Mouse (Mus musculus) heart, embryonic 15.5 days (tissue): ENCODE results near the gene D630039A03Rik. TPM values are rescaled to one million over a fixed set of nuclear protein-coding genes. Genes with fewer than 3 reads are reported as not detected.

Experiments
- ATAC-seq: fragments of 200-750 bp; cut with Nextera tagmentation; replicated peaks from 2 replicates; pipeline ENCODE4 v1.8.0; 2017; ENCODE audit warnings: low read depth, moderate TSS enrichment; ENCODE audit not compliant: insufficient number of reproducible peaks, insufficient read depth, low FRiP score
- H3K27ac ChIP-seq: fragments of 300-500 bp; sonication (generic); 2 replicates; pipeline ENCODE4 v1.5.1; 2015; ENCODE audit warnings: mild to moderate bottlenecking, inconsistent platforms
- H3K27me3 ChIP-seq: fragments of 300-500 bp; sonication (generic); 2 replicates; pipeline ENCODE4 v1.6.1; 2015; ENCODE audit warnings: inconsistent platforms
- H3K36me3 ChIP-seq: fragments of 300-500 bp; sonication (generic); 2 replicates; pipeline ENCODE4 v1.6.1; 2015; ENCODE audit warnings: mild to moderate bottlenecking, inconsistent platforms
- H3K4me1 ChIP-seq: fragments of 300-500 bp; sonication (generic); replicated peaks from 2 replicates; pipeline ENCODE4 v1.6.1; 2015; ENCODE audit warnings: inconsistent platforms
- H3K4me2 ChIP-seq: fragments of 300-500 bp; sonication (generic); 2 replicates; pipeline ENCODE4 v1.6.1; 2015; ENCODE audit warnings: inconsistent platforms, mild to moderate bottlenecking, moderate library complexity
- H3K4me3 ChIP-seq: fragments of 300-500 bp; sonication (generic); 2 replicates; pipeline ENCODE4 v1.5.1; 2015; ENCODE audit warnings: mild to moderate bottlenecking, inconsistent platforms
- H3K9ac ChIP-seq: fragments of 300-500 bp; sonication (generic); 2 replicates; pipeline ENCODE4 v1.6.1; 2015; ENCODE audit warnings: mild to moderate bottlenecking, inconsistent platforms
- H3K9me3 ChIP-seq: fragments of 300-500 bp; sonication (generic); replicated peaks from 2 replicates; pipeline ENCODE4 v1.6.1; 2016; ENCODE audit warnings: inconsistent platforms
- WGBS: fragments of 180-500 bp; shearing (Covaris S2); methylation state at CpG from one replicate; pipeline ENCODE4 v1.1.7; 2015; ENCODE audit warnings: mixed read lengths; 5-methylcytosine and 5-hydroxymethylcytosine counted together
- polyA plus RNA-seq: library from polyadenylated mRNA; unstranded; fragments of >200 nt; fragmentation: Nextera tagmentation; extraction: Ambion mirVana; gene quantifications from 2 replicates; pipeline ENCODE4 v1.2.1, GENCODE M21; 2015

Gene D630039A03Rik
- polyA plus RNA-seq, 1 experiment from 2014 or later: 0.06 TPM

DNA sequence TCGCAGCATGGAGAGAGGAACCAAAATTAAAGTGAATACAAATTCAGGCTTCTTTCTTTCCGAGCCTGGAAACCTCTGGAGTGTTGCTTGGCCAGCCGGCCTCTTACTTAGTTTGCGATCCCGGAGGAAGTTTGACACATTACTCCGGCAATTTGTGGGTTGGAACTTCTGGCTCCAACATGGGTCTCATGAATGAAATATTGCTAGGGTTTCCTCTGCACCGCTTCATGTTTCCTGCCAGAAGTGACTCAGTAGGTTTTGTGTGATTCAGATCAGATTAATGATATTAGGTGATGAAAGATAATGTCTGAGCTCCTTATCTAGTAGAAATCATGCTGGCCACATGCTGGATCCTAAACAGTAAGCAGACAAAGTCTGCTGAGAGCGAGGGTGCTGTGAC, 54.2 kb downstream of the D630039A03Rik start:
- H3K9me3 ChIP-seq: no peaks in the 10 kb centered on the region
- H3K4me2 ChIP-seq: no peak overlapping the region
- peaks cover 48% of the 10 kb centered on the region for H3K4me1 ChIP-seq
- H3K36me3 ChIP-seq: peaks cover 22% of the 10 kb centered on the region
- ATAC-seq: no peak
- H3K27me3 ChIP-seq: no peaks in the 10 kb centered on the region
- no peak overlapping the region for H3K9ac ChIP-seq
- H3K27ac ChIP-seq: no peak overlapping the region
- H3K4me3 ChIP-seq: no peak overlapping the region
- WGBS: 64% methylated on average over 8 of the region's 8 CpGs

DNA sequence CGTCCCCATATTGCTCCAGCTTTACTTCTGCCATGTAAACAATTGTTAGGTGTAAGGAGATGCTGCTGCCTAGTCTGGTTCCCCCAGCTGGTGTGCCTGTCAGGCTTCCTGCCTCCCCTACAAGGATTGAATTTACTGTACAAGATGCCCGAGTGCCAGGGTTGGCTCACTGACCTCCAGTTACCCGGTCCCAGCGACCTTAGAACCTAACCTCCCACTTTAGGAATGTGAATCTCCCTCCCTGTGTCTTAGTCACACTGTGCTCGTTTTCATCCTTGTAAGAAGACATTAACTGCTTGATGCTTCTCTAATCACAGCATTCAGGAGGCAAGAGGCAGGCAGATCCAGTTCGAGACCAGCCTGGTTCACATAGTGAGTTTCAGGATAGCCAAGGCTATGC, 54.9 kb downstream of the D630039A03Rik start:
- Histone ChIP-seq H3K4me2 (no peak overlapping the region), H3K9ac (no peak overlapping the region), H3K4me3 (no peak overlapping the region), H3K27ac (no peak overlapping the region), H3K36me3 (peaks cover 29% of the 10 kb centered on the region), H3K4me1 (peaks cover 41% of the 10 kb centered on the region), H3K9me3 (no peaks in the 10 kb centered on the region), H3K27me3 (no peaks in the 10 kb centered on the region)
- 63% methylated on average over 6 of the region's 6 CpGs for WGBS
- ATAC-seq: no peak

DNA sequence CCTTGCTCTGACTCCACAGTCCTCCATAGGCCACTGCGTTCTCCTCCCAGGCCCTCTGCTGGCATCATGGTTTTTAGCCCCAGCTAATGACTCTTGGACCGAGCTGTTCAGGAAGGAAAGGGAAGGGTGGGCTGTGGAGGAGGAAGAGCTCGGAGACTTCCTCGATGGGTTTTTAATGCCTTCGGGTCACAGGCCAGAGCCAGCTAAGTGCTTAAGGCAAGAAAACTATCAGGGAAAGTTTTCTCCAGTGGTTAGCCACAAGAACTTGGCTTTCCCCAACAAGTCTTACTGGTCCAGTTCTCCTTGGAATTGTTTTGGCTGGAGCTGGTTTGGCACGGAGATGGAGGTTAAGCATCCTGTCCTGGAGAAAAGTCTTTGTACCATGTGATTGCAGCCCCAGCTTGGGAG, 55.9 kb downstream of the D630039A03Rik start:
- no peak overlapping the region for H3K4me2 ChIP-seq
- no peak; the same call in 1 of the 2 replicates for ATAC-seq
- 72% methylated on average over 6 of the region's 6 CpGs for WGBS
- no peaks in the 10 kb centered on the region for H3K27me3 ChIP-seq
- peaks cover 34% of the 10 kb centered on the region for H3K4me1 ChIP-seq
- no peak overlapping the region for H3K9ac ChIP-seq
- H3K36me3 ChIP-seq: peaks cover 39% of the 10 kb centered on the region
- H3K9me3 ChIP-seq: no peaks in the 10 kb centered on the region
- no peak overlapping the region for H3K27ac ChIP-seq
- no peak overlapping the region for H3K4me3 ChIP-seq

Other genes with a start within 250 kb of the D630039A03Rik start
- gene Akap2, start 198.6 kb downstream of the D630039A03Rik start, polyA plus RNA-seq: 40.0 and 48.5 TPM in 2 replicates
- gene Txn1, start 40.1 kb upstream of the D630039A03Rik start, polyA plus RNA-seq: 257 and 284 TPM in 2 replicates
- not detected in 2 replicates for gene Txndc8, start 92.8 kb upstream of the D630039A03Rik start, polyA plus RNA-seq